Mouse (Mus musculus) liver, postnatal 0 days (tissue): ENCODE results near the gene Iqgap3.

Experiments used
- CTCF ChIP-seq: sonication (generic); IDR thresholded peaks from 2 replicates; pipeline ENCODE4 v1.5.1; 2016; ENCODE audit warnings: antibody characterized with exemption, low read depth
- EP300 ChIP-seq: IDR thresholded peaks from 2 replicates; pipeline ENCODE4 v1.6.1; 2016; ENCODE audit warnings: antibody characterized with exemption, low read depth, mild to moderate bottlenecking

- TF ChIP-seq CTCF (no peak), EP300 (no peak)
These were observed 8.1 kb upstream of the Iqgap3 start for GRCm38 (mm10) chr3:88073631-88074030.
